Mouse (Mus musculus) activated CD4-positive, CD25-positive, alpha-beta regulatory T cell, adult 4 months (primary cell): Measurements from ENCODE around the gene Evi2a. TPM values are rescaled to one million over a fixed set of nuclear protein-coding genes. Genes with fewer than 3 reads are reported as not detected.
A peak's percentile ranks its signal among the peaks of the same experiment; 100 is the strongest.

Source experiments
- ATAC-seq: one replicate; pipeline ENCODE4 v1.8.0; 2017
- polyA plus RNA-seq, 2 experiments: library from polyadenylated mRNA; unstranded; fragments of 100-300 nt; shearing (Covaris generic); gene quantifications; one replicate each; pipeline ENCODE4 v1.2.1; 2017

The Evi2a gene
- 10 to 100 TPM; 71.2 to 72.0 TPM for polyA plus RNA-seq

DNA sequence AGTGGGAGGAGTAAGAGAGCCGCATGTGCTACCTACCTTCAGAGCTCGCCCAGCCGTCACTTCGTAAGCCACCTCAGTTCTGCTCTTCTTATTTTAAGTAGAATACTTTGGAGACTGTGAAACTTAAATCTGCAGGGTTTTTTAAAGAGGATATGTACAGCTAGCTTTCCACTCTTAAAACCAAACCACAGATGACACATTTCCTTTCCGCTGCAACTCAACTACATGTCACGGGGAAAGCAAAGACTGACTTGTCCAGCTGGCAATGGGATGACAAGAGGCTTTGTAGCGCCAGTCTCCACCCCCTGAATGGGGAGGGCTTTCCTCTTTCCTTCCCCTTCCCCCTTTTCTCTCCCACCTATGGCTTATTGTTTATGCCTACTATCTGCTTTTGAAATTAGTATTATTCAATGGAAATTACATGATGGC lies at the start of gene Evi2a, which contains the start of gene Evi2:
Gene Evi2a, minus strand, starts transcription at position 277 of the 429 bp plus-strand sequence.
Gene Evi2, minus strand, starts transcription at position 257 of the 429 bp plus-strand sequence.
- ATAC-seq: peak; percentile 81

DNA sequence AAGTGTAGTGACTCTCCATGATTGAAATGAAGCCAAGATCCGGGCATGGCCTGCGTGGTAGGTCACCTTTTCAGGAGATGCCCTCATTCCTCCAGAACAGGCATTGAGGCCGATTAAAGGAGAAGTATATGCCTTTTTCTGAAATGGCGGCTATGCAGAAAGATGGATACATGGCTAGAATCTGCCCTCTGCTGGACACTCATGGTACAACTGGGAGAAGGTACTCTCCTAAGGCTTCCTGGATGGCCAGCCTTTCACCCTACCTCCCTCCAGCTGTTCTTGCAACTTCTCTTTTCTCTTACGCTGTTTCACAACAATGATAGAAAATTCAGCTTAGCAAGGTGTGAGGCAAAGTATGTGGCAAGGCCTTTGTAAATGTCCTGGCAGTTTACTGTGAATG lies 47.3 kb upstream of the Evi2a start:
- peak; percentile 61 for ATAC-seq

- ATAC-seq: no peak
Observed at GRCm38 (mm10) chr11:79575383-79576073, 45.1 kb upstream of the Evi2a start.

DNA sequence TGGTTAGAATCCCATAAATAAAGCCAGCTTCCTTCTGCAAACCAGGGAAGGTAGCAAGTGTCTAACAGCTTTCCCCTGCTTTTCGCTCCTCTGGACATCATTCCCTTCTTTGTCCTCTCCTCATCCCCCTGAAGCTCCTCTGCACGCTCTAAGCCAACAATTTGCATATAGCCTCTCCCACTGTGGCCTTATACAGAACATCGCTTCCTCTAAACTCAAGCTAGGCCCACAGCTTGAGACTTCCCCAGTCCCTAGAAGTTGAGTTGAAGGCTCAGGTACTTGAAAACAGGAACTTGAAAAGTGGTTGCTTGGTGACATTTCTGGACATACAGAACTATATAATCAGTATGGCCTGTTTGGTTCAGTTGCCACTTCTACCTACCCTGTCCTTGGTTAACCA lies 43.4 kb upstream of the Evi2a start:
- ATAC-seq: no peak

DNA sequence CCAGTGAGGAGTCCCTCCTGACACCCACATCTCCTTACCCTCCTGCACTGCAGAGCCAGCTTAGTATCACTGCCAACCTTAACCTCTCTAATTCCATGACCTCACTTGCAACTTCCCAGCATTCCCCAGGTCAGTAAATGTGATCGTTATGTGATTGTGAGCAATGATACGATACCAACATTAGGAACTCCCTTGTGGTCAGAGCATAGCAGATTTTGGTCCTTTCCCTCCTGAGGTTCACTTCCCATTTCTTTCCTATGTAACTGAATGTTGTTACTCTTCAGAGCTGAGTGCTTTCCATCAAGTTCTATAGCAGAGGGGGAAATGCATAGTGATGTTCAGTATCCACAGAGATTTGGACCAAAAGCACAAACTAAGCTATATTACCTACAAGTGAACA lies 39.9 kb upstream of the Evi2a start:
- ATAC-seq: no peak

GRCm38 (mm10) chr11:79568197-79568911 lies 37.9 kb upstream of the Evi2a start:
- ATAC-seq: no peak

DNA sequence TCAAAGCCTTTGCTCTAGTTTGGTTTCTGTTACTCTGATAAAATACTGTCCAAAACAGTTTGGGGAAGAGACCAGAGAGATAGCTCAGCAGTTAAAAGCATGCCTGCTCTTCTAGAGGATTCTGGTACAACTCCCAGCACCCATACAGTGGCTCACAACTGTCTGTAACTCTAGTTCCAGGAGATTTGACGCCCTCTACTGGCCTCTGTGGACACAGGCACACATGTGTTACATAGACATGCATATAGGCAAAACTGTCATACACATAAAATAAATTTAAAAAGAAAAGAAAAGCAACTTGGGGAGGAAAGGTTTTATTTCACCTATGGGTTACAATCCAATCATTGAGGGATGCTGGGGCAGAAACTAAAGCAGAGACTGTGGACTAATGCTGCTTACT lies 36.5 kb upstream of the Evi2a start:
- no peak for ATAC-seq

GRCm38 (mm10) chr11:79563493-79563892 lies 33.1 kb upstream of the Evi2a start:
- ATAC-seq: no peak

GRCm38 (mm10) chr11:79560536-79560935 lies 30.1 kb upstream of the Evi2a start:
- no peak for ATAC-seq

DNA sequence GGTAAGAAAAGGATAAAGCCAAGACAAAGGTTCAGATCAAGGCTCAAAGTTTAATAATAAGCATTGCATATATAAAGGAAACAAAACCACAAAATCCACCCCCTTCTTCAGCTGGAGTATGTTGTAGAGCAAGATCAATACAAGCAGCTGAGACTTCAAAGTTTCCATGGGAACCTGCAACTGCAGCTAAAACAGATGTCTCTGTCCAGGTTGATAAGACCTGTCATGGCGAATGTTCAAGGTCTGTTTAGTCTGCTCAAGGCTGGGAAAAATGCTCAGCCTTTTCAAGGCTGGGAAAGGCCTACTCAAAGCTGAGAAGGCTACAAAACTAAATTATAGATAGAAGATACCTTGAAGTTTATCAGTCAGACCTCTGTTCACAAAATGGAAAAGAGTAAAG lies 22.2 kb upstream of the Evi2a start:
- ATAC-seq: no peak

DNA sequence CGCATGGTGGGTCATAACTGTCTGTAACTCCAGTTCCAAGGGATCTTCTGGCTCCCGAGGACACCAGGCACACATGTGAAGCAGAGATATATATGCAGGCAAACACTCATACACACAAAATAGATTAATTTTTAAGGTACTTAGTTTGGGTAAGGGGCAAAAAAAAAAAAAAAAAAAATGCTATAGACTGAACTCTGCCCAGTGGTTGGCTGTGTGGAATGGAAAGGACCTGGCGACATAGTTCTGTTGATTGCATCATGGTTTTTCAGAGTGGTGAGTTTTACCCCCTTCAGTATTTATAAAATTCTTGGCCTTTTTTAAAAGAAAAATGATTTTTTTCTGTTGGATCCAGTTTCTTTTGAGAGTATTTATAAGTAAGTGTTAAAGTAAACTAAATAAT lies 5.9 kb upstream of the Evi2a start:
- ATAC-seq: no peak

- no peak for ATAC-seq
Observed at GRCm38 (mm10) chr11:79535554-79535953, 5.1 kb upstream of the Evi2a start.

DNA sequence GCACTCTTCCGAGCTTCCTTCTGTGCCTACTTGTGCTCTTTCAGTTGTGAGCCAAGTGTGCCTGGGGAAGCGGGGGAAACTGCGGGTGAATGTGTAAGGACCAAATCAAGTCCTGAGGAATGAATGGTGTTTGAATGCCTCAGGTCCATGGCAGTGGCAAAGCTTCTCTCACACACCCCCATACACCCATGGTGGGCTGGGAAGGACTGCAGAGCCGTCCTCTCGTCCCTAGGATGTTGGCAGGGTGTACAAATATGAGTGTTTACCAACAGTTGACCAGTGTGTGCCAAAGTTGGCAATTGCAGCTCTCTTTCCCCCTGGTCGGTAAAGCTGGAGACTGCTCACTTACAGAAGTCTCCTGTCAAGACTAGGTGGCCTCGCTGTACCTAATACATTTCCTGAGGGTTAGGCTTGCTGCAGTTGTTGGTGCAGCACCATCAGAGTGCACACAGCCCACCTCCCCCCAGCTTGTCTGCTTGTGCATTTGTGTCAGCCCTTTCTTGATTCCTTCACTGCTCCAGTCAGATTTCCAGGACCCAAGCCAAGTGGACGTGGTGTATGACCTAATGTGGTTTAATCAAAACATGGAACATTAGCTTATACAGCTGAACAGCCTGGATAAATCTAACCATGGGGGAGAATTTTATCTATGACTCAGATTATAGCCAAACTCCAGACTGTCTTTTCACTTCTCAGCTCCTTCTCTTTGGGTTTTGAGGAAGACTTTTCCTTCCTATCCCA lies 3.7 kb upstream of the Evi2a start:
- no peak for ATAC-seq

DNA sequence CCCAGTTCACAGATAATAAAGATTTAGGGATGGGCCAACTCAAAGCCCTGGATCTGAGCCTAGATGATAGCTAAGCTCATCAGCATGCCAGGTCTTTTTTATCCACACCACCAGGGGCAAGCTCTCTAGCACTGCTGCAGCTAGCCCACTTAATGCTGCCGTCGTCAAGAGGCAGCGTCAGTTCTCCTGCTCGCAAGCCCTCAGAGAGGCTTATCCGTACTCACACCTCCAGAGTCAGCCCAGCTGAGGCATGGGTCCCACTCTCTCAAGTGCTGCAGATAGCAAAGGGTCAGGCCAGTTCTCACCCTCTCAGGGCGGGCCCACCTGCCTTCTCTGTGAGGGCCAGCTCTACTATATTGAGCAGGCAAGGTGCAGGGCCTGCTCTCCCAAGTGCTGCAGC lies 2.9 kb upstream of the Evi2a start:
- ATAC-seq: no peak

DNA sequence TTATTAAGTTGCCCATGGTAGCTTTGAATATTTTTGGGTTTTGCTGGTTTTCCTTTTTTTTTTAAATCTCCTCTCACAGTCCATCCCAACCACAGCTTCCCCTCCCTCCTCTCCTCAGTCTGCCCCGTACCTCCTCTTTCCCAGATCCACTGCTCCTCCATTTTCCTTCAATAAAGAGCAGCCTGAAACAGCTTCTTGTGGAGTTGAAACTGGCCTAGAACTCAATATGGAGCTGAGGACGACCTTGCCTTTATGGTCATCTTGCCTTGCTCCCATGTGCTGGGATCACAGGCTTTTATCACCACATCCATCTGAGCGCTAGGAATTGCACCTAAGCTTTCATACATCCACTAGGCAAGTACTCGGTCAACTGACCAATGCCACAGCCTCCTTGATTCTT lies 1.1 kb upstream of the Evi2a start:
- no peak for ATAC-seq

GRCm38 (mm10) chr11:79530774-79531173 lies 365 bp upstream of the Evi2a start:
- no peak for ATAC-seq

DNA sequence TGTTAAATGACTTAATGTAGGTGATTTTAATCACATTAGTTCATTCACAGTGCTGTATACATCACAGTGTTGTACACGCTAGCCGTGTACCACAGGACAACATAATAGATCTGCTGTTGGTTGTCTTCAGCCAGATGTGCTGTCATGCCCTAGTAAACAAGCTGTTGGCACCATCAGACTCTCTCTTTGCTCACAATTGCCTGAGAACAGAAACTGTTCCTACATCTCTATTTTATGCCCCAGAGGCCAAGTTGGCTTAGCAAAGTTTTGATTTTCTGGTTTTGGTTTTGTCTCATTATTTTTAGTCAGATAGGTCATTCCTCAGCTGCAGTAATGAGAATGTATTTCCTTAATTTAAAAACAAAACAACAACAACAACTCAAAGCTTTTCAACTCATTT lies 673 bp downstream of the Evi2a start:
- ATAC-seq: no peak

- ATAC-seq: no peak
Observed at GRCm38 (mm10) chr11:79529226-79529625, 1.2 kb downstream of the Evi2a start.

DNA sequence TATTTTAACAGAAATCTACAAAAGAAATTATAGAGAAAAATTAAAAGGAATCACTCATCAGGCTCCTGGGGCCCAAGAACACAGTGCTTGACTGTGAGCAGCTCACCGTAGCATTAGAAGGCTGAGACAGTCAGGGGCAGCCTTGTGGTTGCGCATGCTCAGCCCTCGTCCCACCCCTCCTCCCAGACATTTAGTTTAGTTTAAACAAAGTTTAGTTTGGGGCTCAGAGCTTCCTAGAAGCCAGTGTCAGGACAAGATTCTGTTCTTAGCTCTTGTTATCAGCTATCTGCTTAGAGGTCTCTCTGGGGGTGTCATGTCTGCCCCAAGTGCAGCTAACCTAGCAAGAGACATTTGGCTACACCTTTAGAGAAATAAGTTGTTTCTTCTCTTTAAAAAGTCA lies 1.8 kb downstream of the Evi2a start:
- ATAC-seq: no peak

DNA sequence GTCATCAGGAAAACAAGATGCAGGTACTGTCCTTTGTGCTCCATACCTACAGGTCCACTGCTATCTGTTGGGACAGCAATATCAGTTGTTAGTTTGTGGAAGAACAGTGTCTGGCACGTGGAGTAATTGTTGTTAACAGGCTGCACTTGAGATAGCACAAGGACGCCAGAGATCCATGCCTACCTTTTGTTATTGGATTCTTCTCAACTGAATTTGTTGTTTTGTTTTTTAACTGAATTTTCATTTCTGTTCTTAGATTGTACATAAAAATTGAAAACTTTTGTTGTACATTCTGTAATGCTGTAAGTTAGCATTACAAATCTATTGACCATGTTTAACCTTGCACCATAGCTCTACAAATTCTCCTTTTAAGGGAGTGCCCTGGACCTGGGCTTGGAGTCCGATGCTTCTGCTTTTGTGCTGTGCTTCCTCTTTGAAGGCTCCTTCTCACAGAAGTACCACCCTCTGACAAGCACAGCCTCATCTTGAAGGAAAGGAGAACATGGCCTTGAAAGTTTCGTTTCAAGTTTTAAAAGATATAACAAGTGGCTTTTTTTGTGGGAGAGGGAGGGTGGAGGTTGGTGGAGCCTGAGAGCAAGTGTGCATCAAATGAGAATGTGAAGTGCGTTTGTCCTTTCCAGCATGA lies 2.5 kb downstream of the Evi2a start:
- no peak for ATAC-seq

DNA sequence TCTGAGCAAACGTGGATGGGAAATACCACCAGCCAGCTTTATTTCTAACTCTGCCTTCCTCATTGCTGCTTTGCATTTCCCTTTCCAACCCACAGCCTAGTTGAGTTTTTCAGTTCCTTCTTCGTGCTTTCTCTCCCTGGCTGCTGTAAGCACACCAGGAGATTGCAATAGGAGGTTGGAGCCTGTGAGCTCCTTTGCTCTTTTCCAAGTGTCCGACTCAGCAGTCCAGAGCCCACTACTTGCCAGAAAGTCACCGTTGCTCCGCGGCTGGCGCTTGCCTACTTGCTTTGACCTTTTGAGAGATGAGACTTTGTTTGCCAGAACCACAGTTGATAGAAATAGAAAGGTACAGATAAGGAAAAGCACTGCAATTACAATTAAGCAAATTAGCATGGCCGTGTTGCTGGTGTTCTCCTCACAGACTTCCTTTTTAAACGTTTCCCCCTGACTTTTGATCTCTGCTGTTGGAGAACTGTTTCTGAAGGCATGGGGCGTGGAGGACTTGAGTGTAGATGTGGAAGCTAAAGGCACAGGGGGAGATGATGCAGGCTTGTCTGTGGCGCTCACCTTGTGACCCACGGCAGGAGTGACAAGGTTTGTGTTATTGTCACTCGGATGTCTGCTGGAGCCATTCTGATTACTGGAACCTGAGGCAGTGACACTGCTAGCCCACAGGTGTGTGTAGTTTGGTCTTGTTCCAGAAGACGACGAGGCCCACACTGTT lies 3.2 kb downstream of the Evi2a start:
- ATAC-seq: no peak

- ATAC-seq: no peak
Observed at GRCm38 (mm10) chr11:79526549-79526948, 3.9 kb downstream of the Evi2a start.

DNA sequence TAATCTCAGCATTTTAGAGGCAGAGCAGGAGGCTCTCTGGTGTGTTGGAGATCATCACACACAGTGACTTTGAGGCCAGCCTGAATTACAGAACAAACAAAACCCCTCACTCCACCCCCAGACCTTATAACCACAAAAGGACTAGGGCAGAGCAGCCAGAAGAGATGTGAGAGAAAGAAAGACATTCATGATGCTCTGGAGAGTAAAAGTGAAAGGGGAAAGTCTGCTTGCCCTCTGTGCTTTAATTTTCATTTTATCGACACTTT lies 6.2 kb downstream of the Evi2a start:
- no peak for ATAC-seq
